Mouse (Mus musculus) right cerebral cortex, adult 2 months (tissue): ENCODE measurements around the gene Cox7a1.
"Not testable (repeated sequence)": the region's sequence is repeated elsewhere in the genome, so short reads cannot be mapped to it uniquely, and the experiment has no call there.

Experiments
- DNase-seq, 2 experiments: peaks; one replicate each; pipeline ENCODE4 v3.0.0; 2021 to 2022; ENCODE audit warnings: low spot score in 2 of 2

Cox7a1 gene

DNA sequence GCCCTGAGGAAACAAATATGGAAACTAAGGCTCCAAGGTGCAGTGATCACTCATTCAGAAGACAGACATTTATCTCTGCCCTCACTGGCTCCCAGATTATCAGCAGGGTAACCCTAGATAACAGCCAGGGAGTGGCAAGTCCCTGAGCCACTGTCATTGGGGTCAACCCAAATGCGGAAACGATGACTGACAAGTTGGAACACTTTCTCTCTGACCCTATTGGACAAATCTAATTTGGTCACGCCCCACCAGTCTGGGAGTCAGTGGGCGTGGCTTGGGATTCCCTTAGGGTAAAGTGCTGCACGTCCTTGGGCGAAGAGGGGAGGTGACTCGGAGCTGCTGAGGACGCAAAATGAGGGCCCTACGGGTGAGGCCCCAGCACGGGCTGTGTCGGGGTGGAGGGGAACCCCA is at the start of gene Cox7a1:
Gene Cox7a1 (plus strand): TSS at position 266 of the 411 bp plus-strand sequence.
- peak; percentile 56 to 58 for DNase-seq

DNA sequence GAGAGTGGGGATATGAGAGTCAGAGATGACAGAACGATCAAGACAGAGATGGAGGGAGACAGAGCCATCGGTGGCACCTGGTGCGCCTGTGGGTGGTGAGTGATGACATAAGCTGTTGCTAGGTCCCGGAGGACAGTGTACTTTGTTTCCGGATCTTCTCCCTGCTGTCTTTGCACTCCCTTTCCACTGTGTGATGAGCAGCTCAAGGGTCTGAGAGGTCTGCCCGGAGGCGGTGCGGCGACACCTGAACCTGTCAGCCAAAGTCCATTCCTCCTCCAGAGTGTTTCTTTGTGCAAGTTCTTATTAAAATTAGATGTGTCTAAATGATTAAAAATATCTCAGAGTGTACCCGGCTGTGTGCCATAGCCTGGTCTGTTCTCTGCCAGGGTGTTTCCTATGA is 47.1 kb upstream of the Cox7a1 start:
- DNase-seq, result no peak

DNA sequence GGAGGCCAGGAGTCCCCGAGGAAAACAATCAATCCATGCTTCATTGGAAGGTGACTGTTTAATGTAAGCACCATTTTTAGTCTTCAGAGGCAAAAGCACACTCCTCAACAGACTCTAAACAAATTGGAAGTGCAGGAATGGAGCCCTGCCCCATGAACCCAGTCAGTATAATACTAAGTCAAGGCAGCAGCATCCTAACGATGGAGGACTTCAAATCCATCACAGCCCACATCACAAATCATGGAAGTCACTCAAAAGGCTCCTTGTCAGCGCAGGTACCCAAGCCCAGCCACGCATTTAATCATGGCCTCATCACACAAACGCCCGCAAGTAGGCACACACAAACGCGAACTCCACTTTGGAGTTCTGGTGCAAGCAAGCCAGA is 40.8 kb upstream of the Cox7a1 start:
- DNase-seq, result no peak

DNA sequence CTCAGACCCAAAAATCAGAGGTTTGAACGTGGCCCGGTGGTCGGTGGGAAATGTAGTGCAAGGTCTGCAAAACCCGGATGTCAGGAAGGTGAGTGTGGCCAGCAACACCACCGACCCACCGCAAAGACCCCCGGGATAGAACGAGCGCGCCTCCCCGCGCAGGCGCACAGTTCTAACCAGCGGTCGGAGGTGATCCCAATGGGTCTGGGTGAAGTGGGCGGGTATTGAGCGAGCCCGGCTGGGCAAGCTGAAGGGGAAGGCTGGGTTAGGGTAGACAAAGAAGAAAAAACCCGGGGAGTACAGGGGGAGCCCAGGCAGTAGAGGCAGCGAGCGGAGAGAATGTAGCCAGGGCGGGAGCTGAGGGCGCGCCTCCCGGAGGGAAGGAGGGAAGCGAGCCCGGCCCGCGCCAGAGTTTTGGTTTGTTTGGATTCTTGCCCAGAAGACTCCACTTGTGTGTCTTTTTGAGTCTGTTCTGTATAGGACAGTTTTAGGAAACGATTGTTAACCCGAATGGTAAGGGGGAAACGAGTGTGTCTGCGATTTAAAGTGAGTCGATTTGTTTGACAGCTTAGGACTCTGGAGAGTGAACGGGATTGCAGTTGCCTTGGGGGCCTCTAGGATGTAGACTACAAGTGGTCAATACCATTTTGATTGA is 40.3 kb upstream of the Cox7a1 start:
- peak; percentile 63 to 67 for DNase-seq

DNA sequence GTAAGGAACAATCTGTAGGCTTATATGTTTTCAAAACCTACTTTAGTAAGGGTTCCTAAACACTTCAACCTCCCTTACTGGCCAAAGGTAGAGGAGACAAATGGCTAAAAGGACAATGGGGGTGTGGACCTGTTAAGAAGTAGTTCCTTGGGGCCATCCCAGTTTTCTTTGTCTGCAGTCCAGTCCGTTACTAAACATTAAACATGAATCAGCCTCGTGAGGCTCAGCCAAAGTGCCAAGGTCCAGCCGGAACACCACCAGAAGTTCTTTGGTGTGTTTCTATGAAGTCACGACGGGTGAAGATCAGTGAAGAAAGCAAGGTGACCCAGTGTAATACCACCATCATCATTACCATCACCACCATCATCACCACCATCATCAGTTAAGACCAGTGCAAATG is 36.9 kb upstream of the Cox7a1 start:
- DNase-seq, result no peak

DNA sequence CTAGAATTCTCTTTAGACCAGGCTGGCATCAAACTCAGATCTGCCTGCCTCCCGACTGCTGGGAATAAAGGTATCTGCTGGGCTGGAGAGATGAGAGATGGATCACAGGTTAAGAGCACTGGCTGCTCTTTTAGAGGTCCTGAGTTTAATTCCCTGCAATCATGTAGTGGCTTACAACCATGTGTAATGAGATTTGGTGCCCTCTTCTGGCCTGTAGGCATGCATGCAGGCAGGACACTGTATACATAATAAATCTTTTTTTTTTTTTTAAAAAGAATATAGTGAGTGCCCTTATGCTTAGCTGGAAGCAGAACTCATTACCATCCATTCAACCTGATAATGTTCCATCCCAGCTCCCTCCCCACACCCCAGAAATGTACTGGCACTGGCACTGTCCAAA is 29.9 kb upstream of the Cox7a1 start:
- no peak for DNase-seq

DNA sequence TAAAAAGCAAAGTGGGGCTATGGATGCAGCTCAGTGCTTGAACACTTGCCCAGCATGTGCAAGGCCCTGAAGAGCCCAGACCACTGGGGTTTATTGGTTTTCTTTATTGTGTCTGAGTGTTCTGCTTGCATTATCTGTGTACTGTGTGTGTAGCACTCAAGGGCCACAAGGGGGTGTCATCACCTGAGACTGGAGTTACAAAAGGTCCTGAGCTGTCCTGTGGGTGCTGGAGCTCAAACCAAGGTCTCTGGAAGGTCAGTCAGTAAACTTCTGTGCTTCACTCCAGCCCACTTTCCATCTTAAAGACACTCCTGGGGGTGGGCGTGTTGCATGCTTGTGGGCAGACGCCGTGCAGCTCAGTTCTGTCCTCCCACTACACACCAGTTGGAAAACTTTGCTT is 28.4 kb upstream of the Cox7a1 start:
- DNase-seq, result no peak

DNA sequence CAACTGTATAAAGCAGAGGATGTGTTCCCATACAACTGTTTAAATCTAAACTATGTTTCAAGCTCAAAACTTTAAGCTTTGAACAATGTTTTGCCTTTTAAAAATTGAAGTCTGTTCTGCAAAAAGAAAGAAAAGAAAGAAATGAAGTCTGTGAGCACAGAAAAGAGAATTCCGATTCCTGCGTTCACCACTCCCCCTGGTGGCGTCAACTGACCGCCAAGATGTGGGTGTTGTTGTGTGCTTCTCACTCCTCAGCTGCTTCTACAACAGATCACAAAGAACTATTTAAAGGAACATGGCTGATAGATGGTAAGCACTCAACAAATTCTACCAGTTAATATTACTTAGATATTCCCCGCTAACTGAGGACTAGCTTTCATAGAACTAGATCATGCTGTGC is 20.8 kb upstream of the Cox7a1 start:
- no peak for DNase-seq

DNA sequence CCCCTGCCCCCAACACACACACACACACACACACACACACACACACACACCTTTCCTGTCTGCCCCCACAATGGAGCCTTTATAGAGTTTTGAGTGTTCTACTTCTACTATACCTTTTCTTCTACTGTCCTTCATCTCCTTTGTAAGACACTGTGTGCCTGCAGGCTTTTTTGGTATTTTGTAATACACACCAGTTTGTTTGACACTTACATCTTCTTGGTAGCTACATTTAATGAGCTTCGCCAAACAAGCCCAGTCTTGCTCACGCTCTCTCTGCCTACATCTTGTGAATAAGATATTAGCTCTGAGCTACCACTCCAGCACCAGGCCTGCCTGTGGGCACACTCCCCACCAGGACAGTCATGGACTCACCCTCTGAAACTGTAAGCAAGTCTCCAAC is 19.2 kb upstream of the Cox7a1 start:
- DNase-seq, result no peak

DNA sequence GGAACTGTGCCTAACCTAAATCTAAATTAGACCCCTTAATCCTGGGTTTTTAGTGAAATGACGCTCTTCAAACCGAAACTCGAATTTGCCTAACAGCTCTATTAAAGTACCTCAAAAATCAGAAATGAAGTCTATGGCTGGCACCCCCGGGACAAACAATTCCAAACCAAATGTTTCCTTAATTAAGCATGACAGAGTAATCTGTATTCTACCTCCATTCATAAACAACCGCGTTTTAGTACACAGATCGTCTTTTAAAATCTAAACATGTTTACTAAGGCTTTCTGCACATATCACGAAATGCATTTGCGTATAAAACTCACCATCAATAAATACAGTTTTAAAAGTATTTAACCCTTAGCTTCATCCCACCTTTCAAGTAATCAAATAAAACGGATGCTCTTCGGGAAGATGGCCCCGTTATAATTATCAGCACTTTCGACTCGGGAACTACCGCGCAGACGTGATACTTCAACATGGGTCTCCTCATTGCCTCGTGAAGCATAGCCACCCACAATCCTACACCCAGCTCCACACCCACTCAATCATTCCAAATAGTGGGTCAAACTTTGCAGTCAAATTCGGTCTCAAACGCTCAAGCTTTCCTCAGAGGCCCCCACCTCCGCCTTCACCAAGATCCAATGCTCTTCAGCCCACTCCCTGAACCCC is 14.9 kb upstream of the Cox7a1 start:
- DNase-seq, result no peak

DNA sequence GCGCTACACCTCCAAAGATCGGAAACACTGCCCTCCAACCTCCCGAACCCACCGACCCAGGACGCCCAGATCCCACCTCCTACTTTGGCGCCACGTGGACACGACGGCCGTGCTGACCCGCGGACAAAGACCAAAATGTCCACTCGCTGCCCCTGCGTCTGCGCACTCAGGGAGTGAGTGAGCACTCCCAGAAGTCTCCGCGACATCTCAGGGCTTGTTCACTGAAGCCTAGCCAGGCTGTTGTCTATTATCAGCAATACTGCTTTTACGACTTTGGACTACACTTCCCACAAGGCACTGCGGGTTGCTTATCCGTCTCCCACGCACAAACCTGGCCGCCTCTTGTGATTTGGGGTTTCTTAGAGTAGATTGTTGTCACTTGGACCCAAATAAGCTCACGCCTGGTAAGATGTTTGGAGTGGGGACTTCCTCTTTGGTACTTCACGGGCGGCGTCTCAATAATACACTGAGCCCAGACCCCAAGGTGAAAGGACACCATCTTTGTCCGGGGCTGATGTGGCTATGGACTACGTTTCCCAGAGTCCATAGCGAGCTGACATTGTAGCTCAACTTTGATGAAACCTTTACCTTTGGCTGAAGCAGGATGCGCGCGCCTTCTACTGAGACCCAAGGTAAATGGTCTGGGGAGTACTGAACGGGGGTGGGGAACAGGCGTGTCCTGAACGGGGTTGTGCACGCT is 14.2 kb upstream of the Cox7a1 start, which contains the start of gene Zfp146:
Gene Zfp146 (minus strand): TSS at position 168 of the 700 bp plus-strand sequence.
- DNase-seq, result peak; percentile 95 to 98

DNA sequence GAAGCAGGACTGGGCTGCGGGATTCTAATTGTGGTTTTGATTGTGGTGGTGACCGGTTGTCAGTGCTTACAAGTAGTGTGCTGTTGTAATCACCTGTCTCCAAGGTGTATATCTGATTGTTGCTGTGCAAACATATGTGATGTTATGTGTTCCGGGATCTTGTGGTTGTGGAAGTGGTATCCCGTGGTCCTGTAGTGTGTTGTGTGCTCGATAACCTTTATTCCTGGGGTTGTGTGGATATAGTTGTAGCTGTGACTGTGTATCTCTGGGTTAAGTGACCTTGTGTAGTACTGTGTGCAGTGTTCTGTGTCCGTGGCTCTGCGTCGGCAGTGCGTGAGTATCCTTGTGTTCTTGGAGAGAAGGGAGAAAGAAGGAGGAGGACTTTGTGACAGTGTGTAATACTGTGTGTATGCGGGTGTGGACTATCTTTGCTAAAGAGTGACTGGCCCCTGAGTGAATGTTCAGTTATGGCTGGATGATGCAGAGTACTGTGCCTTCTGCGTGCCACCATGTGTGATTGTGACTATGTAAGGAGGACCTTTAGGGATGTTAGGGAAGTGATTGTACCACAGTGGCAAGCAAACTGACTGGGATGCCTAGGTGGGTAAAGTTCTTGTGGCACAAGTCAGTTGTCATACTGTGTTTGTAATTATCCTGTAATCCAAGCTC is 13.5 kb upstream of the Cox7a1 start:
- no peak for DNase-seq

DNA sequence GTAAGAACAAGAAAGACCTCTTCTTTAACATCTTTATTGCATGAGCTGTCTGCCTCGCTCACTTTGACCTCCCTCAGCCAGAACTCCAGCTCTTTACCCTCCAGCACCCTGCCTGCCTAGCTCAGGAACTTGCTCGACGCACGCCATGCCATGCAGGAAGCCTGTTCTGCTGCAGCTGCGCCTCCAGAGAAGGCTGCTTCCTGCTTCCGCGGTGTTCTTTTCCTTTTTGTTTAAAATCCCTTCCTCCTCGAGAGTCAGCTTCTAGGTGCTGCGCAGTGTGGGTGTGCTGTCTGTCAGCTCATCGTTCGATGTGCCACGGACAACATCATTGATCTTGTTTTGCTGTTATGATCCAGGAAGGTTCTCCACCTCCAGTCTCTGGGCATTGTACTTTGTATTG is 7.5 kb upstream of the Cox7a1 start:
- no peak for DNase-seq

DNA sequence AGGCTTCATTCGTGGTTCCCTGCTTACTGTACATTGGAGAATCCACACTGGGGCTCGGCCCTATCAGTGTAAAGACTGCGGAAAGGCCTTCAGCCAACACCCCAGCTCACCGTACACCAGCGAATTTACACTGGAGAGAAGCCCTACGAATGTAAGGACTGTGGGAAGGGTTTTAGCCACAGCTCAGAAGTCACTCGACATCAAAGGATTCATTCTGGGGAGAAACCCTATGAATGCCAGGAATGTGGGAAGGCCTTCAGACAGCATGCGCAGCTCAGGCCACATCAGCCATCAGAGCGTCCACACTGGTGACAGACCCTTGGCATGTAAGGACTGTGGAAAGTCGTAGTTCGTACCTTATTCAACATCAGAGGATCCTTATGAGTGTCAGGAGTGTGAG is 5.7 kb upstream of the Cox7a1 start:
- DNase-seq, result no peak

DNA sequence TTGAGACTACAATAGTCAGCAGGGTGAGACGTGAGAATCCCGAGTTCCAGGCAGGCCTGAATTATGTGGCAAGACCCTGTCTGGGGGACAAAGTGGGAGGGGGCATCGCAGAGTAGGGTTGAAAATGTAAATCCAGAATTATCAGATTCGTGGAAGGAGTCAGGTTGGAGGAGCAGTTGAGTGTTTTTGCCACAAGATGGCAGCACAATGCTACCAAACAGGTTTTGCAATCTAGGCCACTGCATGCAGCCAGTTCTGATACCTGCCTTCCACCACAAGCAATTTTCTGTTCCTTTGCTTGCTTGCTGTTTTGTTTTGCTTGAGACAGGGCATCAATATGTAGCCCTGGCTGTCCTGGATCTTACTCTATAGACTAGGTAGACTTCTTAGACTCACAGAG is 2.6 kb upstream of the Cox7a1 start:
- DNase-seq, result peak; percentile 83

DNA sequence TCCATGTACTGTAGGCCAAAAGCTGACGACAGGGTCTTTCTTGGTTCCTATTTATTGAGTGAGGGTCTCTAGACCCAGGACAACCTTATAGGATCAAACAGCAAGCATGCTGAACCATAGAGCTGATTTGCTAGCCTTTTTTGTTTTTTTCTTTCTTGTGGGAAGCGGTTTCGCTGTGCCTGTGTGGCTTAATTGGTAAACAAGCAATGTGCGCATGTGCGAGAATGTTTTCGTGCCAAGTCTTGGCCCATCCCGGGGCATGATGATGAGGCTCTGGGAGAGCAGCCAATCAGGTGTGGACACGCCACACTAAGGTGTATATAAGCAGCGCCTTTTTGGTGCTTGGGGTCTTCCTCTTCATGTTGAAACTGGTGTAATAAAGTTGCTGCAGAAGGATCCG is 2.0 kb upstream of the Cox7a1 start:
- DNase-seq, result not testable (repeated sequence)

DNA sequence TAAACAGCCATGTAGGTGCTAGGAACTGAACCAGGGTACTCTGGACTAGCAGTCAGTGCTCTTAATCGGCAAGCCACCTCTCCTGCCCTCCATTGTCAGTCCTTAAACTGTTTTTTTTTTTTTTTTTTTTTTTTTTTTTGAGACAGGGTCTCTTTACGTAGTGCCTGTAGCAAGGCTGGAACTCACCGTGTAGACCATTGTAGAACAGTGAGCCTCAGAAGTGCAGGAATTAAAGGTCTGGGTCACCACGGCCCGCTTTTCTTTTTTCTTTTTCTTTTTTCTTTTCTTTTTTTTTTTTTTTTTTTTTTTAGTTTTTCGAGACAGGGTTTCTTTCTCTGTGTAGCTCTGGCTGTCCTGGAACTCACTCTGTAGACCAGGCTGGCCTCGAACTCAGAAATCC is 755 bp upstream of the Cox7a1 start:
- not testable (repeated sequence) for DNase-seq

DNA sequence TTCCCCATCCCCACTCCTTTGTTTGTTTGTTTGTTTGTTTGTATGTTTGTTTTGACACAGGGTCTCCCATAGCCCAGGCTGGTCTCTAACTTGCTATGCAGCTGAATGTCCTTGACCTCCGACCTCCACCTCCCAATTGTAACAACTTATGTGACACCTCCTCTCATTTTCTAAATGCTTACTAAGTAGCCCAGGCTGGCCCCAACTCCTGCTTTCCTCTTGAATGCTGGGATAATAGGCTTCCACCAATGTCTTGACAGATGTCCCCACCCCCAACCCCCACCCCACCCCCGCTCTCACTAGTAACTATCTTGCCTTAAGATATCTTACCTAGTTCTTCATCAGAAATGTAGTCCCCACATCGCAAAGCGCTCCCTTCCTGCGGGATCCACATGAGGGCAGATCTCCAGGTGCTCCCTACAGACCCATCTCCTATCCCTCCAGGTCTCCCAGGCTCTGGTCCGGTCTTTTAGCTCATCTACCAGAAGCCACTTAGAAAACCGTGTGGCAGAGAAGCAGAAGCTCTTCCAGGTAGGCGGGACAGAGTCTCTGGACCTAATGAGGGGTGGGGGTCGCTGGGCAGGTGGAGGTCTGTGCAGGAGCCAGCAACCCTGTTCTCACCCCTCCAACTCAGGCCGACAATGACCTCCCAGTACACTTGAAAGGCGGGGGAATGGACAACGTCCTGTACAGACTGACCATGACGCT is 851 bp downstream of the Cox7a1 start:
- no peak for DNase-seq

DNA sequence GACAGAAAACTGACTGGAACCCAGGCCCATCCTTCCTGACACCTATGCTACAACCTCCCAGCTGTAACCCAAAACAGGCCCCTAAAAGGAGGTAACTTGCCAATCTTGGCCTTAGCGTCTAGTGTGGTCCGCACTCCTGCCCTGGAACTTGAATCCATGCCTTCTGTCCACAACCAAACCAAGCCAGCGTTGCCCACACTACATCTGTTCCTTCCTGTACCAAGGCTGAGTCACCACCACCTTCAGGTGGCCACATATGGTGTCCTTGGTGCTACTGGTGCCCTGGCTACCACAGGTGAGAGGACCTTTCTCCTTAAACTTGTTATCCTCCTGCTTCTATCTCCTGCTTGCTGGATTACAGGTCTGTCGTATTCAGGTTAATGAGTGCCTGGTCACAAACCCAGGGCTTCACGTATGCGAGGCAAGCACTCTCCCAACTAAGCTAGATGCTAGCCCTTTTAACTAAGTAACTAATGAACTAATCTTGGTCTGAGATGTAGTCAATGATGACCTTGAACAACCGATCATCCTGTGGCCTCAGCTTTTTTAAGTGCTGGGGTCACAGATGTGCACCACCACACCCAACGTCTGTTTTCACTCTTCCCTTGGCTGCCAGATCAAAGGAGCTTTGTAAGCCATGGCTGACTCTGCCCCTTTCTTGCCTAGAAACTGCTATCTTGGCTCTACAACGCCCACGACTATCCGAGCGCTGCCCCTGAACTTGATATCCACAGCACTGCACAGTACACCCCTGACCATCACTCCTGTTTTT is 4.6 kb downstream of the Cox7a1 start:
- DNase-seq, result no peak

DNA sequence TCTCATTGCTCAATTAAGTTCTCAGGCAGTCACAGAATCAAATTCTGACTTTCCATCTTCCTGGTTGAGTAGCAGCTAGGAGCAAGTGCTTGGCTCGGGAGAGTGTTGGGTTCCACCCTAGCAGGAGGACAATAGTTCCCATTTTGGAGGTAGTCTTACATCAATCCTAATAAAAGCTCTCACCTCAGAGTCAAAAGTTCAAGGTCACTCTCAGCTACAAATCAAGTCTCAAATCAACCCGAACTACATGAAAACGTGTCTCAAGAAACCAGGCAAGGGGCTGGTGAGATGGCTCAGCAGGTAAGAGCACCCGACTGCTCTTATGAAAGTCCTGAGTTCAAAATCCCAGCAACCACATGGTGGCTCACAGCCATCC is 5.2 kb downstream of the Cox7a1 start:
- DNase-seq, result no peak

DNA sequence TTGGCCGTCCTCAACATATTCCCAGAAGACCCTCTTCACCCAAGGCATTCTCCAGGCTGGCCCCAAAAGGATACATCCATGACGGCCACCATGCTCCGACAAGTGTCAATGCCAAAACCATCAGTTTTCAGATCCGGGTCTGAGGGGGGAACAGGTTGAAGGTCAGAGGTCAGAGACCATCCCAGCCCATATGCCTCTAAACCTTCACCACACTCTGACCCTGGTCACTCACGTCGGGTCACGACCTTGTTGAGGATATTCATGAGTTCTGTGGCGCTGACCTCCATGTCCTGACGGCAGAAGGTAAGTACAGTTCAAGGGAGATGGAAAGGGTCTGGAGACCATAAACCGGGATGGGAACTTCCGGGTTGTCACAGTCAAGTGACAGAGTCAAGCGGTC is 8.1 kb downstream of the Cox7a1 start:
- DNase-seq, result no peak
